Mouse (Mus musculus) testis, adult 2 months (tissue): ENCODE measurements around the gene Etl4. TPM values are rescaled to one million over a fixed set of nuclear protein-coding genes. Genes with fewer than 3 reads are reported as not detected.

Experiments
- H3K27ac ChIP-seq: fragments of 200-500 bp; 2 replicates; pipeline ENCODE4 v1.5.1; 2012; ENCODE audit warnings: low read depth, low read length; ENCODE audit not compliant: control insufficient read depth, insufficient read depth
- H3K27me3 ChIP-seq: fragments of 200-500 bp; 2 replicates; pipeline ENCODE4 v1.6.1; 2012; ENCODE audit warnings: mild to moderate bottlenecking, low read length, moderate library complexity; ENCODE audit not compliant: control insufficient read depth, insufficient read depth
- H3K36me3 ChIP-seq: fragments of 200-500 bp; 2 replicates; pipeline ENCODE4 v1.6.1; 2012; ENCODE audit warnings: mild to moderate bottlenecking, low read length; ENCODE audit not compliant: control insufficient read depth, insufficient read depth
- H3K4me1 ChIP-seq: fragments of 200-500 bp; 2 replicates; pipeline ENCODE4 v1.6.1; 2012; ENCODE audit warnings: low read length; ENCODE audit not compliant: control insufficient read depth, insufficient read depth
- H3K4me3 ChIP-seq: fragments of 200-500 bp; 2 replicates; pipeline ENCODE4 v1.5.1; 2012; ENCODE audit warnings: low read depth, mild to moderate bottlenecking, low read length, moderate library complexity, mixed read lengths; ENCODE audit not compliant: control insufficient read depth
- CTCF ChIP-seq: fragments of 200-500 bp; IDR thresholded peaks from 2 replicates; pipeline ENCODE4 v1.5.1; 2012; ENCODE audit warnings: low read depth, mild to moderate bottlenecking, inconsistent platforms, low read length, moderate library complexity; ENCODE audit not compliant: control insufficient read depth, insufficient read depth, insufficient replicate concordance
- POLR2A ChIP-seq: fragments of 200-500 bp; IDR thresholded peaks from 2 replicates; pipeline ENCODE4 v1.6.1; 2012; ENCODE audit warnings: low read depth, mild to moderate bottlenecking, inconsistent platforms, low read length, moderate library complexity; ENCODE audit not compliant: control insufficient read depth
- polyA plus RNA-seq: library from polyadenylated mRNA; depleted of rRNA; stranded (reverse); fragments of >200 nt; gene quantifications from 2 replicates; pipeline ENCODE4 v1.2.3, GENCODE M21; 2012

Gene Etl4
- polyA plus RNA-seq, 1 experiment, result 16.3 TPM

- no peak overlapping the region for H3K27ac ChIP-seq
- H3K27me3 ChIP-seq, result no peaks in the 10 kb centered on the region
- no peaks in the 10 kb centered on the region for H3K4me1 ChIP-seq
- no peaks in the 10 kb centered on the region for H3K36me3 ChIP-seq
- TF ChIP-seq POLR2A (no peak), CTCF (no peak)
- no peak overlapping the region for H3K4me3 ChIP-seq
These were observed 687.6 kb downstream of the Etl4 start for GRCm38 (mm10) chr2:20597193-20597592.

GRCm38 (mm10) chr2:20602656-20603055, 693.1 kb downstream of the Etl4 start:
- Histone ChIP-seq H3K4me3 (no peak overlapping the region), H3K4me1 (no peaks in the 10 kb centered on the region), H3K27me3 (no peaks in the 10 kb centered on the region), H3K36me3 (no peaks in the 10 kb centered on the region), H3K27ac (no peak overlapping the region)
- TF ChIP-seq POLR2A (no peak), CTCF (no peak)

- H3K4me1 ChIP-seq, result no peaks in the 10 kb centered on the region
- H3K27me3 ChIP-seq, result no peaks in the 10 kb centered on the region
- TF ChIP-seq POLR2A, result no peak
- TF ChIP-seq CTCF, result no peak
- H3K4me3 ChIP-seq, result no peak overlapping the region
- H3K27ac ChIP-seq, result no peak overlapping the region
- H3K36me3 ChIP-seq, result no peaks in the 10 kb centered on the region
These were observed 694.0 kb downstream of the Etl4 start for GRCm38 (mm10) chr2:20603536-20603935.

- Histone ChIP-seq H3K27me3 (no peaks in the 10 kb centered on the region), H3K27ac (no peak overlapping the region), H3K4me1 (no peaks in the 10 kb centered on the region), H3K36me3 (no peaks in the 10 kb centered on the region), H3K4me3 (no peak overlapping the region)
- TF ChIP-seq CTCF, result no peak
- no peak for TF ChIP-seq POLR2A
These were observed 694.4 kb downstream of the Etl4 start for GRCm38 (mm10) chr2:20603991-20604390.

GRCm38 (mm10) chr2:20609203-20609602, 699.6 kb downstream of the Etl4 start:
- Histone ChIP-seq H3K4me1 (no peaks in the 10 kb centered on the region), H3K36me3 (no peaks in the 10 kb centered on the region), H3K27ac (no peak overlapping the region), H3K4me3 (no peak overlapping the region), H3K27me3 (no peaks in the 10 kb centered on the region)
- TF ChIP-seq CTCF (no peak), POLR2A (no peak)

GRCm38 (mm10) chr2:20615948-20616347, 706.4 kb downstream of the Etl4 start:
- H3K36me3 ChIP-seq, result no peaks in the 10 kb centered on the region
- no peak overlapping the region for H3K27ac ChIP-seq
- H3K4me1 ChIP-seq, result peaks cover 2% of the 10 kb centered on the region; the same call in 1 of the 2 replicates
- TF ChIP-seq CTCF (peak; percentile 6; the same call in 1 of the 2 replicates), POLR2A (no peak)
- H3K27me3 ChIP-seq, result no peaks in the 10 kb centered on the region
- H3K4me3 ChIP-seq, result no peak overlapping the region

GRCm38 (mm10) chr2:20618396-20618795, 708.8 kb downstream of the Etl4 start:
- Histone ChIP-seq H3K27ac (0 out of 2 replicates have a peak overlapping the region, but pooled peaks have one; percentile 10), H3K4me3 (no peak overlapping the region), H3K36me3 (no peaks in the 10 kb centered on the region), H3K27me3 (no peaks in the 10 kb centered on the region), H3K4me1 (peaks cover 2% of the 10 kb centered on the region; the same call in 1 of the 2 replicates)
- no peak for TF ChIP-seq POLR2A
- no peak for TF ChIP-seq CTCF

GRCm38 (mm10) chr2:20619881-20620280, 710.3 kb downstream of the Etl4 start:
- no peak for TF ChIP-seq POLR2A
- no peak for TF ChIP-seq CTCF
- Histone ChIP-seq H3K27me3 (no peaks in the 10 kb centered on the region), H3K27ac (no peak overlapping the region), H3K4me1 (peaks cover 2% of the 10 kb centered on the region; the same call in 1 of the 2 replicates), H3K36me3 (no peaks in the 10 kb centered on the region), H3K4me3 (no peak overlapping the region)
